Mouse (Mus musculus) hindbrain, postnatal 0 days (tissue): Measurements from ENCODE around the gene Ube2v1. TPM values are rescaled to one million over a fixed set of nuclear protein-coding genes. Genes with fewer than 3 reads are reported as not detected.
A peak's percentile ranks its signal among the peaks of the same experiment; 100 is the strongest.

Experiments
- ATAC-seq: fragments of 200-750 bp; cut with Nextera tagmentation; 2 replicates; pipeline ENCODE4 v1.8.0; 2017; ENCODE audit warnings: mild to moderate bottlenecking, moderate TSS enrichment, moderate library complexity
- DNase-seq: peaks from one replicate; pipeline ENCODE4 v3.0.0-alpha.2; 2015; ENCODE audit warnings: low spot score
- H3K27ac ChIP-seq: fragments of 300-500 bp; sonication (generic); 2 replicates; pipeline ENCODE4 v1.5.1; 2014; ENCODE audit warnings: mild to moderate bottlenecking
- H3K27me3 ChIP-seq: fragments of 300-500 bp; sonication (generic); 2 replicates; pipeline ENCODE4 v1.6.1; 2014; ENCODE audit warnings: low read length, mixed read lengths; ENCODE audit not compliant: insufficient read depth
- H3K36me3 ChIP-seq: fragments of 300-500 bp; sonication (generic); 2 replicates; pipeline ENCODE4 v1.6.1; 2014; ENCODE audit warnings: low read length, mixed read lengths; ENCODE audit not compliant: insufficient read depth
- H3K4me1 ChIP-seq: fragments of 300-500 bp; sonication (generic); 2 replicates; pipeline ENCODE4 v1.6.1; 2014; ENCODE audit warnings: antibody characterized with exemption, low read length, mixed read lengths; ENCODE audit not compliant: insufficient read depth
- H3K4me2 ChIP-seq: fragments of 300-500 bp; sonication (generic); 2 replicates; pipeline ENCODE4 v1.6.1; 2014; ENCODE audit warnings: low read depth, mild to moderate bottlenecking, low read length, moderate library complexity, mixed read lengths
- H3K4me3 ChIP-seq: fragments of 300-500 bp; sonication (generic); 2 replicates; pipeline ENCODE4 v1.5.1; 2014; ENCODE audit warnings: low read length
- H3K9ac ChIP-seq: fragments of 300-500 bp; sonication (generic); replicated peaks from 2 replicates; pipeline ENCODE4 v1.6.1; 2014; ENCODE audit warnings: mild to moderate bottlenecking, low read length, moderate library complexity, mixed read lengths
- H3K9me3 ChIP-seq: fragments of 300-500 bp; sonication (generic); 2 replicates; pipeline ENCODE4 v1.6.1; 2016; ENCODE audit warnings: low read length, mixed read lengths
- CTCF ChIP-seq: IDR thresholded peaks from 2 replicates; pipeline ENCODE4 v1.5.1; 2016; ENCODE audit warnings: antibody characterized with exemption, control low read depth, low read depth
- WGBS: fragments of 180-500 bp; shearing (Covaris S2); extraction: QIAGEN DNeasy Blood & Tissue Kit; methylation state at CpG from one replicate; pipeline ENCODE4 v1.1.7; 2014; 5-methylcytosine and 5-hydroxymethylcytosine counted together
- microRNA-seq, 2 experiments: library from miRNA; unstranded; fragments of <30 nt; microRNA quantifications; one replicate each; pipeline ENCODE4; 2016
- polyA plus RNA-seq: library from polyadenylated mRNA; unstranded; fragments of >200 nt; fragmentation: Nextera tagmentation; extraction: Ambion mirVana; gene quantifications from 2 replicates; pipeline ENCODE4 v1.2.1, GENCODE M21; 2015
- total RNA-seq: library from RNA; depleted of rRNA; stranded (reverse); fragments of >200 nt; gene quantifications from 2 replicates; pipeline ENCODE4 v1.2.3, GENCODE M21; 2014; rRNA removed

Ube2v1 gene
- total and polyA plus RNA-seq, 2 experiments from 2014 or later: 247 to 384 TPM

DNA sequence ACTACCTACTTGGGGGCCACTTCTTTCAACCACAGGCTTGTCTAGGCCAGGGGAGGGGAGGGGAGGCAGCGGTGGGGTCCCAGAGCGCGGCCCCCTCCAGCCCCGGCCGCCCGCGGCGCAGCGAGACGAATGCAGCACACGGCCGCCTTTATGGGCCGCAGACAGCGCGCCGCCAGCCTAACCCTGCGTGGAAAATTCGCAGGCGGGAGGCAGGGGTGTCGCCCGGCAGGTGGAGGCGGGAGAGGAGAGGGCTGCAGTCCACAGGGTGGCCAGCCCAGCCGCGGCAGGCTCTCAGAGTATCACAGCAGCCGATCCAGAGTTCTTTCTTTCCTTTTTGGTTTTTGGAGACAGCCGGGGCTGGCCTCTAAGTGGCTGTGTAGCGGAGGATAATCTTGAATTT is 72.5 kb downstream of the Ube2v1 start:
- WGBS: 8% methylated on average over 26 of the region's 27 CpGs
- H3K27me3 ChIP-seq: 0 out of 2 replicates have a peak, but pooled peaks cover 4% of the 10 kb centered on the region
- H3K4me3 ChIP-seq: peak overlapping the region; percentile 11; the same call in 1 of the 2 replicates
- H3K9ac ChIP-seq: no peak overlapping the region
- ATAC-seq (no peak), DNase-seq (no peak)
- 0 out of 2 replicates have a peak, but pooled peaks cover 3% of the 10 kb centered on the region for H3K4me1 ChIP-seq
- H3K4me2 ChIP-seq: peak overlapping the region; percentile 45
- no peaks in the 10 kb centered on the region for H3K9me3 ChIP-seq
- no peaks in the 10 kb centered on the region for H3K36me3 ChIP-seq
- no peak overlapping the region for H3K27ac ChIP-seq
- no peak for TF ChIP-seq CTCF

Small RNA genes within 50 kb of the gene (microRNA-seq; reads per million reads assigned to microRNA genes)
- 0 reads per million in 2 experiments for gene Gm22355

Other genes starting within 250 kb of the Ube2v1 start
- gene Slc9a8, start 210.4 kb downstream of the Ube2v1 start, total RNA-seq: 41.8 and 43.1 TPM in 2 replicates
- 17.4 and 17.9 TPM in 2 replicates for gene Slc9a8, start 210.4 kb downstream of the Ube2v1 start, polyA plus RNA-seq
- 68.7 and 89.6 TPM in 2 replicates for gene Rnf114, start 139.4 kb downstream of the Ube2v1 start, total RNA-seq
- 79.8 and 85.8 TPM in 2 replicates for gene Rnf114, start 139.4 kb downstream of the Ube2v1 start, polyA plus RNA-seq
- gene Spata2, start 139.2 kb downstream of the Ube2v1 start, total RNA-seq: 41.3 and 45.6 TPM in 2 replicates
- gene Spata2, start 139.2 kb downstream of the Ube2v1 start, polyA plus RNA-seq: 27.6 and 29.4 TPM in 2 replicates
- gene Snai1, start 93.9 kb downstream of the Ube2v1 start, total RNA-seq: 0.93 and 1.2 TPM in 2 replicates
- gene Snai1, start 93.9 kb downstream of the Ube2v1 start, polyA plus RNA-seq: 3.6 and 4.3 TPM in 2 replicates
- 7.5 and 10.7 TPM in 2 replicates for gene Gm20431, start 29.4 kb upstream of the Ube2v1 start, total RNA-seq
- 7.2 and 9.8 TPM in 2 replicates for gene Gm20431, start 29.4 kb upstream of the Ube2v1 start, polyA plus RNA-seq
- 8.1 and 8.7 TPM in 2 replicates for gene Cebpb, start 56.8 kb upstream of the Ube2v1 start, total RNA-seq
- 5.2 and 5.7 TPM in 2 replicates for gene Cebpb, start 56.8 kb upstream of the Ube2v1 start, polyA plus RNA-seq
- 70.0 and 79.9 TPM in 2 replicates for gene Tmem189, start 57.7 kb upstream of the Ube2v1 start, total RNA-seq
- 41.4 and 42.0 TPM in 2 replicates for gene Tmem189, start 57.7 kb upstream of the Ube2v1 start, polyA plus RNA-seq